Comparison of ENCODE assay signal across 9 mouse cellular contexts in genomic region chr12:51377888-51378190, GRCm38 (mm10). TPM values are rescaled to one million over a fixed set of nuclear protein-coding genes. Genes with fewer than 3 reads are reported as not detected.
DNase-seq lines count a peak whose midpoint lies in the region; ATAC-seq and TF ChIP-seq lines count a peak whose summit lies in the region.
"Had no signal": no experiment of that assay in that cellular context is flagged by ENCODE, and none has a peak within 500 bp of the region (broad histone marks: within the 10 kb centered on the region; RNA-seq: fewer than 3 reads in every experiment).

No protein-coding gene starts in this region.

- peak overlapping the region; percentile 82 for H3K4me3 ChIP-seq in heart, postnatal 0 days (ENCODE audit: low read depth, low read length)
- H3K4me3 ChIP-seq in hindbrain, embryonic 13.5 days = peak overlapping the region; percentile 72
- peak overlapping the region; percentile 73 for H3K4me3 ChIP-seq in midbrain, embryonic 12.5 days

- TF ChIP-seq EP300 in heart, postnatal 0 days (IDR thresholded peaks at IDR 0.05; ENCODE audit: low read depth) = no peak

- 12% methylated on average over 6 of the region's 6 CpGs for whole genome bisulfite sequencing in heart, postnatal 0 days
- 21% methylated on average over 6 of the region's 6 CpGs for WGBS in hindbrain, embryonic 13.5 days
- WGBS in midbrain, embryonic 12.5 days = 20% methylated on average over 6 of the region's 6 CpGs

- no peaks in the 10 kb centered on the region for H3K27me3 ChIP-seq in heart, postnatal 0 days (ENCODE audit: control insufficient read depth, insufficient read depth, low read length)
- H3K27me3 ChIP-seq in hindbrain, embryonic 13.5 days = no peaks in the 10 kb centered on the region
- no peaks in the 10 kb centered on the region for H3K27me3 ChIP-seq in midbrain, embryonic 12.5 days
- H3K27me3 ChIP-seq: Patski had no signal

- H3K9ac ChIP-seq in heart, postnatal 0 days (replicated peaks; ENCODE audit: low read depth, low read length) = peak overlapping the region; percentile 86
- peak overlapping the region; percentile 88 for H3K9ac ChIP-seq in hindbrain, embryonic 13.5 days
- H3K9ac ChIP-seq in midbrain, embryonic 12.5 days (replicated peaks) = peak overlapping the region; percentile 84

- no peak for TF ChIP-seq CTCF in heart, postnatal 0 days (IDR thresholded peaks at IDR 0.05; ENCODE audit: low read depth)

- H3K4me1 ChIP-seq in heart, postnatal 0 days (ENCODE audit: control insufficient read depth, insufficient read depth) = no peaks in the 10 kb centered on the region
- 0 out of 2 replicates have a peak, but pooled peaks cover 2% of the 10 kb centered on the region for H3K4me1 ChIP-seq in hindbrain, embryonic 13.5 days (replicated peaks)
- no peaks in the 10 kb centered on the region for H3K4me1 ChIP-seq in midbrain, embryonic 12.5 days

- peak overlapping the region; percentile 75 for H3K4me2 ChIP-seq in heart, postnatal 0 days (ENCODE audit: low read depth, low read length)
- H3K4me2 ChIP-seq in hindbrain, embryonic 13.5 days = peak overlapping the region; percentile 63
- peak overlapping the region; percentile 68 for H3K4me2 ChIP-seq in midbrain, embryonic 12.5 days (replicated peaks)

- no peak for DNase-seq in heart, postnatal 0 days (ENCODE audit: low spot score)
- no peak for DNase-seq in heart, adult 18-20 months
- no peak for DNase-seq in adrenal gland, adult (ENCODE audit: inconsistent age in 2 of 2, low spot score in 1 of 2)
- DNase-seq in frontal cortex, postnatal 25 days (ENCODE audit: low spot score in 2 of 2) = no peak
- no peak for DNase-seq in embryo, embryonic 10.5 days (ENCODE audit: low spot score)

- ATAC-seq in heart, postnatal 0 days (ENCODE audit: insufficient read depth, low read depth) = no peak
- peak; percentile 21 for ATAC-seq in activated CD4-positive, CD25-positive, alpha-beta regulatory T cell, adult 4 months
- ATAC-seq in hindbrain, embryonic 13.5 days (ENCODE audit: low FRiP score) = no peak
- ATAC-seq in midbrain, embryonic 12.5 days (ENCODE audit: low FRiP score, low read depth) = no peak

- peaks cover 20% of the 10 kb centered on the region for H3K36me3 ChIP-seq in heart, postnatal 0 days (replicated peaks; ENCODE audit: control insufficient read depth, insufficient read depth, low read length)
- peaks cover 17% of the 10 kb centered on the region for H3K36me3 ChIP-seq in hindbrain, embryonic 13.5 days
- H3K36me3 ChIP-seq in midbrain, embryonic 12.5 days = peaks cover 11% of the 10 kb centered on the region

- H3K9me3 ChIP-seq in heart, postnatal 0 days (replicated peaks; ENCODE audit: control insufficient read depth, low read length) = no peaks in the 10 kb centered on the region
- H3K9me3 ChIP-seq in hindbrain, embryonic 13.5 days = no peaks in the 10 kb centered on the region
- H3K9me3 ChIP-seq in midbrain, embryonic 12.5 days = no peaks in the 10 kb centered on the region

- peak overlapping the region; percentile 93 for H3K27ac ChIP-seq in heart, postnatal 0 days (ENCODE audit: low read depth)
- peak overlapping the region; percentile 91 for H3K27ac ChIP-seq in hindbrain, embryonic 13.5 days
- H3K27ac ChIP-seq in midbrain, embryonic 12.5 days (replicated peaks) = peak overlapping the region; percentile 80

RNA-seq across cellular contexts. Expression of gene Scfd1, which starts 0.5 kb away (rescaled TPM):
- 23.4 and 33.9 TPM in 2 replicates for total RNA-seq in heart, postnatal 0 days (2014; rRNA removed; ENCODE audit: low replicate concordance)
- 54.1 and 54.2 TPM in 2 replicates for polyA plus RNA-seq in heart, postnatal 0 days (2015; fragmentation: Nextera tagmentation; extraction: Ambion mirVana)
- 10 to 100 TPM; 21.1 to 23.9 TPM for total RNA-seq in heart, adult 18-20 months (2021)
- polyA plus RNA-seq in activated CD4-positive, CD25-positive, alpha-beta regulatory T cell, adult 4 months (2017; shearing (Covaris generic)) = 10 to 100 TPM; 74.6 to 79.3 TPM
- 72.6 and 74.9 TPM in 2 replicates for polyA plus RNA-seq in hindbrain, embryonic 13.5 days (2015; fragmentation: Nextera tagmentation; extraction: Ambion mirVana)
- 73.2 and 74.9 TPM in 2 replicates for polyA plus RNA-seq in midbrain, embryonic 12.5 days (2016; fragmentation: Nextera tagmentation; extraction: Ambion mirVana)

RNA-seq across cellular contexts. Expression of gene G2e3, which starts 30.0 kb away (rescaled TPM):
- total RNA-seq in heart, postnatal 0 days (2014; rRNA removed; ENCODE audit: low replicate concordance) = 14.7 and 22.5 TPM in 2 replicates
- 6.2 and 6.8 TPM in 2 replicates for polyA plus RNA-seq in heart, postnatal 0 days (2015; fragmentation: Nextera tagmentation; extraction: Ambion mirVana)
- total RNA-seq in heart, adult 18-20 months (2021) = 1 to 10 TPM; 2.2 to 2.8 TPM
- polyA plus RNA-seq in activated CD4-positive, CD25-positive, alpha-beta regulatory T cell, adult 4 months (2017; shearing (Covaris generic)) = 10 to 100 TPM; 14.0 to 16.8 TPM
- 19.2 and 22.8 TPM in 2 replicates for polyA plus RNA-seq in hindbrain, embryonic 13.5 days (2015; fragmentation: Nextera tagmentation; extraction: Ambion mirVana)
- polyA plus RNA-seq in midbrain, embryonic 12.5 days (2016; fragmentation: Nextera tagmentation; extraction: Ambion mirVana) = 47.7 and 47.8 TPM in 2 replicates
